ENCODE assay signal across 8 mouse cellular contexts in the genomic region with DNA sequence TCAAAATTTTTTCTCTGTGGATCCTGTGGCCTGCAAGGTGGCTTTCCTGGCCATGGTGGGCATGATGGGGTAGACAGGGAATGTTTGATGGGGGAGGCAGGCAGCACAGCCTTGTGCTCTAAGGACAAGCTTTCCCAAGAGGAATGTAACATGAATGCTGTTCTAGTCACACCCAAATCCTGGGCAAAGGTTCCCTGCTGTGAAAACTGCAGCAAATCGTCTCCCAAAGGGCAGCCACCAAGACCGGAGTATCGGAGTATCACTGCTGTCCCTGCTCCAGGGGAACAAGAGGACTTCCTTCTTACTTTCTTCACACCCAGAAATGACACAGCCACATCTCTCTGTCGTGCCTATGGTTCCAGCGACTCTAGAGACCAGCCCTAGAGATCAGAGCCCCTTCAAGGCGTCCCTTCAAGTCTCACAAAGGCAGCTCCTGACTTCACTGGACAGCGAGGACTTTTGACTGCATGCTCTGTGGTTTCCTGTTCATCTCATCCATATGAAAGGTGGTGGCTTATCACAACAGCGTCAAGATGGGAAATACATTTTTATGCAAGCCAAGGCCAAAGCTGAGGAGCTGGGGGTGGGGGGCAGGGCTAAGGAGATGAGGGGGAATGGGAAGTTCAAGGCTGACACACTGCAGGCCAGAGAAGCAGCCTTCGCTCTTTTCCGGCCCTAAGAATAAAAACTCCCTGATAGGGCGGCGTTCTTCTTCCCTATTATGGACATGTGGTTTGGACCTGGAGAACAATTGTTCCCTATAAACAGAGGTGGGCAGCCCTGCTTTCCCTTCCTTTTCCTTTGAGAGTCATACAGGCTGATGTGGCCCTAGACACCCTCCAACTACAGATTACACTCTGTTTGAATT. TPM values are rescaled to one million over a fixed set of nuclear protein-coding genes. Genes with fewer than 3 reads are reported as not detected.
DNase-seq lines count a peak whose midpoint lies in the region; ATAC-seq lines count a peak whose summit lies in the region.

No protein-coding gene starts in this region.

- peak; percentile 65 for DNase-seq in R1 (ENCODE audit: low read depth, low spot score)
- DNase-seq in cerebellum, postnatal 25 days: no peak
- DNase-seq in thymus, postnatal 4 days: no peak
- no peak for DNase-seq in spleen, postnatal 4 days (ENCODE audit: low spot score in 2 of 2)

- 51% methylated on average over 12 of the region's 12 CpGs for WGBS in intestine, embryonic 15.5 days
- WGBS in lung, embryonic 16.5 days: 50% methylated on average over 12 of the region's 12 CpGs
- 67% methylated on average over 12 of the region's 12 CpGs for WGBS in forebrain, embryonic 12.5 days

- H3K4me3 ChIP-seq in intestine, embryonic 15.5 days (replicated peaks): no peak overlapping the region
- H3K4me3 ChIP-seq in lung, embryonic 16.5 days (ENCODE audit: low read length): no peak overlapping the region
- no peak overlapping the region for H3K4me3 ChIP-seq in forebrain, embryonic 12.5 days (replicated peaks)

- peaks cover 11% of the 10 kb centered on the region for H3K4me1 ChIP-seq in intestine, embryonic 15.5 days (replicated peaks)
- H3K4me1 ChIP-seq in lung, embryonic 16.5 days (replicated peaks; ENCODE audit: control insufficient read depth, insufficient read depth, low read length): 0 out of 2 replicates have a peak, but pooled peaks cover 2% of the 10 kb centered on the region
- peaks cover 11% of the 10 kb centered on the region for H3K4me1 ChIP-seq in forebrain, embryonic 12.5 days

- no peaks in the 10 kb centered on the region for H3K36me3 ChIP-seq in intestine, embryonic 15.5 days
- H3K36me3 ChIP-seq in lung, embryonic 16.5 days (ENCODE audit: control insufficient read depth, insufficient read depth, low read length): no peaks in the 10 kb centered on the region
- no peaks in the 10 kb centered on the region for H3K36me3 ChIP-seq in forebrain, embryonic 12.5 days (replicated peaks)

- peak overlapping the region; percentile 72 for H3K27ac ChIP-seq in intestine, embryonic 15.5 days
- H3K27ac ChIP-seq in lung, embryonic 16.5 days (ENCODE audit: low read length): peak overlapping the region; percentile 82
- H3K27ac ChIP-seq in forebrain, embryonic 12.5 days: no peak overlapping the region

- peak; percentile 69 for ATAC-seq in common myeloid progenitor, adult 5-6 weeks (replicated peaks; ENCODE audit: low read depth, poor library complexity, severe bottlenecking)
- peak; percentile 44 for ATAC-seq in intestine, embryonic 15.5 days
- ATAC-seq in lung, embryonic 16.5 days (ENCODE audit: low read depth): peak; percentile 84
- no peak for ATAC-seq in forebrain, embryonic 12.5 days (ENCODE audit: low FRiP score)

- H3K27me3 ChIP-seq in intestine, embryonic 15.5 days (replicated peaks): no peaks in the 10 kb centered on the region
- H3K27me3 ChIP-seq in lung, embryonic 16.5 days (ENCODE audit: control insufficient read depth, insufficient read depth, low read depth, low read length): no peaks in the 10 kb centered on the region
- H3K27me3 ChIP-seq in forebrain, embryonic 12.5 days: no peaks in the 10 kb centered on the region

- peak overlapping the region; percentile 30 for H3K4me2 ChIP-seq in intestine, embryonic 15.5 days (replicated peaks)
- H3K4me2 ChIP-seq in lung, embryonic 16.5 days (ENCODE audit: low read depth, low read length): no peak overlapping the region
- H3K4me2 ChIP-seq in forebrain, embryonic 12.5 days: no peak overlapping the region

- no peak overlapping the region for H3K9ac ChIP-seq in intestine, embryonic 15.5 days
- H3K9ac ChIP-seq in lung, embryonic 16.5 days (ENCODE audit: low read length): no peak overlapping the region
- H3K9ac ChIP-seq in forebrain, embryonic 12.5 days: no peak overlapping the region

- no peaks in the 10 kb centered on the region for H3K9me3 ChIP-seq in intestine, embryonic 15.5 days
- H3K9me3 ChIP-seq in lung, embryonic 16.5 days (ENCODE audit: control insufficient read depth, low read length): no peaks in the 10 kb centered on the region
- no peaks in the 10 kb centered on the region for H3K9me3 ChIP-seq in forebrain, embryonic 12.5 days

RNA-seq across cellular contexts. Expression of gene Itpkb, which starts 27.8 kb away (rescaled TPM):
- 10.2 and 15.9 TPM in 2 replicates for total RNA-seq in common myeloid progenitor, adult 5-6 weeks (2017)
- polyA plus RNA-seq in intestine, embryonic 15.5 days (2015; fragmentation: Nextera tagmentation; extraction: Ambion mirVana): 6.9 and 8.2 TPM in 2 replicates
- 9.4 and 10.6 TPM in 2 replicates for polyA plus RNA-seq in lung, embryonic 16.5 days (2015; fragmentation: Nextera tagmentation; extraction: Ambion mirVana)
- polyA plus RNA-seq in forebrain, embryonic 12.5 days (2016; fragmentation: Nextera tagmentation; extraction: Ambion mirVana): 3.7 and 4.2 TPM in 2 replicates

RNA-seq across cellular contexts. Expression of gene Psen2, which starts 39.2 kb away (rescaled TPM):
- 20.8 and 24.3 TPM in 2 replicates for total RNA-seq in common myeloid progenitor, adult 5-6 weeks (2017)
- polyA plus RNA-seq in intestine, embryonic 15.5 days (2015; fragmentation: Nextera tagmentation; extraction: Ambion mirVana): 16.0 and 21.6 TPM in 2 replicates
- polyA plus RNA-seq in lung, embryonic 16.5 days (2015; fragmentation: Nextera tagmentation; extraction: Ambion mirVana): 13.2 and 14.6 TPM in 2 replicates
- polyA plus RNA-seq in forebrain, embryonic 12.5 days (2016; fragmentation: Nextera tagmentation; extraction: Ambion mirVana): 6.4 and 7.9 TPM in 2 replicates
